Mouse (Mus musculus) frontal cortex, postnatal 14 days (tissue): Measurements from ENCODE around the gene Ppa2.

Source experiments
- DNase-seq, 2 experiments: peaks; one replicate each; pipeline ENCODE4 v3.0.0; 2022; ENCODE audit warnings: low spot score in 2 of 2

Gene Ppa2

DNA sequence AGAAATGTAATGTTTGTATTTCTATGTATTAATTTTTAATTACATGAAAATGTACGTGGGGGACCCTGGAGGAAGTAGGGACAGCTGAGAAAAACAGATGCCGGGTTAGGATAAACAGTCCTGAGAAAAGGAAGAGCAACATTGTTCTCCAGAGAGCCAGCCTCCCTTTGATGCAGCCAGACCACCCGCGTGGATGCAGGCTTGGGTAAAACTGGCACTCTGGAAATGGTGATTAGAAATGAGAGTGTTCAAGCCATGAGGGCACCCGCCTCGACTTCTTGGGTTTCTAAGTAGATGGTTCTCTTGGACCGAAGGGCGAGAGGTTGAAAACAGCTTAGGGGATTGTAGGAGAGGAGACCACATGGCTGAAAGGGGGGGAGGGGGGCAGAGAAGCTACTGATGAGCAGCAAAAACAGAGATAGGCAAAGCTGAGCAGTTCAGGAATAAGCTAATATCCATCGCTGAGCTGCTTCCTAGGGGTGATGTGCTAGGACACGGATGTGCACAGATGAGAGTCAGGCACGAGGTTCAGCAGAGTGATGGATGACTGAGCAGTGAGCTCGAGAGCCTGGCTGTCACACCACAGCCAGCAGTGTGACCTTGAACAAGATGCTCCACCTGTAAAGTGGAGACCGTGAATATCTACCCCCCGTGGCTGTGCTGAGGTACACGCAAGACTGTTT is 21.4 kb downstream of the Ppa2 start:
- DNase-seq: no peak

DNA sequence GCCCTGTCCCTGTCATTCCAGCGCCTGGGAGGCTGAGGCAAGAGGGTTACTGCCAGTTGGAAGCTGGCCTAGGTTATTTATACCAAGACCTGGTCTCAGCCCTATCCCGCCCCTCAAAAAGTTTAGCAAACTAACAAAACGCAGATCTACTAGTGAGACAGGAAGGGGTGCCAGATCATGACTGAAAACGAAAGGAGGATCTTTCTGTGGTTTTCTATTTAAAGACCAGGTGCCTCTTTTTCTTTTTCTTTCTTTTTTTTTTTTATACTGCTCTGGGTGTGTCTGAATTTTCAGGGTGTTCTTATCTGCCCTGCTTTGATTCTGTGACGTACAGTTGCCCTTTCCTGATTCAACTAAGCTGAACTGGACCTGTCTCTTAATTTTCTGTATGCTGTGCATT is 22.4 kb downstream of the Ppa2 start:
- DNase-seq: no peak

DNA sequence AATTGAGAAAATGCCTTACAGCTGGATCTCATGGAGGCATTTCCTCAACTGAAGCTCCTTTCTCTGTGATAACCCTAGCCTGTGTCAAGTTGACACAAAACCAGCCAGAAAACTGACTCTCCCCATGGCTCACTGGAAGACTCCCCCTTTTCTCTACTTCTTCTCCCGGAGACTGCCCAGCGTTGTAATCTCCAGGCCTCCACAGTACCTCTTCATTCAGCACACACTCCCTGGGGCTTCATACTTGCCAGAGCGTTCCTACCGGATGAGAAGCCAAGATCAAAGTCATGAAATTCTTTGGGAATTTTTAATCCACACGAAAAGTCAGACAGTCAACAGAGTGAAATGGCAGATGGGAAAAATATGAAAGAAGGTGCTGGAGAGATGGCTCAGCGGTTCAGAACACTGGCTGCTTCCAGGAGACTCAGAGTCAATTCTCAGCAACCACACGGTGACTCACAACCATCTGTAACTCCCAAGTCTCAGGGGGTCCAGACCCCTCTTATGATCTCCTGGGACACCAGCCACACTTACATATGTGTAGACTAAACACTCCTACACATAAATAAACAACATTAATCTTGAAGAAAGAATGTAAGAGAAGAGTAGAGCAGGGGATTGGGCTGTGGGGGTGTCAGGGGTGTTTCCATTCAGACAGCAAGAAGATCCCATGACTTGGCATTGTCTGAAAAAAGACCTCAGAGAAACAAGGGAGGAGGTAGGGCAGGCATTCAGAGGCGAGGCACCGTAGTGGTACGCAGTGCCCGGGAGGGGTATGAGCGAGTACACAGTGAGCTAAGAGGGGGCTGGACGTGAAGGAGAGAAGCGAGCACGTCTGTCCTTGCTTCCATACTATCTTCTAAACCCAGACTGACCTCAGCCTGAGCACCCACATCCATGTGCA is 23.6 kb downstream of the Ppa2 start:
- no peak for DNase-seq

DNA sequence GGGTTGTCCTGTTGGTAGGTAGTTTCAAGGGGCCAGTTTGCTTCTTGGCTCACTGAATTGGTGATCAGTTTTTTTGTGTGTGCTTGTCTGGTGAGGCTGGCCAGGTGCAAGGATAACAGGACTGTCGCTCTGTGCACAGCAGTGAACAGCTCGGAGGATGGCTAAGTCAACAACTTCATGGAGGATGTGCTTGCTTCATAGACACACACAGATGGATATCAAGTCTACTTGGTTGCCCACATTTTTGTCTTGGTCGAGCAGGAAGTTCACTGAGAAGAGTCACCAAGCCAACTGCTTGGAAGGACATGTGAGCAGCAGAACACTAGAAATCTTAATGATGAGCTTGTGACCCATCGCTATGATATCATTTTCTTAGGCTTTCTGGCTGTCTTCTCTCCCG is 24.8 kb downstream of the Ppa2 start:
- no peak for DNase-seq

DNA sequence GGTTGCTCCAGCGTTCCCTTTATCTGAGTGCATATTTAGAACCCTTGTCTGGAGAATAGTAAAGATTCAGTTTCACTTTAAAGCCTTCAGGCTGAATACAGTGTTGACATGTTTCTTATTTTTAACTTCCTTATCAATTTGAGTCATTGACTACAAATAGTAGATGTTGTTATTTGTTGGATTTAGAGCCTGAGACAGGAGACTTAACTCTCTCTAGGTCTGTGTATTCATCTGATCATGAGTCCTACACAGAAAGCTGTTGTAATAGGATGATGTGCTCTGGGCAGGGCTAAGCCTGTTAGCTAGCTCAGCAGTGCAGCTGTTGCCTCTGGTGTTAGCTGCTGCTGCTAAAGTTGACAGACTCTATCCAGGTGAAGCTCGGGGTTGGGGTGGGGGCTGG is 25.3 kb downstream of the Ppa2 start:
- no peak for DNase-seq

DNA sequence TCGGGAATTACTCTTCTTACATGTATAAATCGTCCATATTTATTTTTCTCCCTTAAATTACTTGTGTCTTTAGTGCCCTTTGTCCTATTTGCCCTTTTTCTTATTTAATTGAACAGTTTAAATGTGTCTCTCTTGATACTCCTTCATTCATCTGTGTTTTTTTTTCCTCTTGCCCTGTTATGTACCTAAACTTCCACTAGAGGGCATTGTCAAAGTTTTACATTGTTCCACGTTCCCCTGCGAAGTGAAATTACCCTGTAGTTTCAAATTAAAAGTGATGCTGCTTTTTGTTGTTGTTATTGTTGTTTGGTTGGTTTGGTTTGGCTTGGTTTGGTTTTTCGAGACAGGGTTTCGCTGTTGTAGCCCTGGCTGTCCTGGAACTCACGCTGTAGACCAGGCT is 26.5 kb downstream of the Ppa2 start:
- DNase-seq: no peak

DNA sequence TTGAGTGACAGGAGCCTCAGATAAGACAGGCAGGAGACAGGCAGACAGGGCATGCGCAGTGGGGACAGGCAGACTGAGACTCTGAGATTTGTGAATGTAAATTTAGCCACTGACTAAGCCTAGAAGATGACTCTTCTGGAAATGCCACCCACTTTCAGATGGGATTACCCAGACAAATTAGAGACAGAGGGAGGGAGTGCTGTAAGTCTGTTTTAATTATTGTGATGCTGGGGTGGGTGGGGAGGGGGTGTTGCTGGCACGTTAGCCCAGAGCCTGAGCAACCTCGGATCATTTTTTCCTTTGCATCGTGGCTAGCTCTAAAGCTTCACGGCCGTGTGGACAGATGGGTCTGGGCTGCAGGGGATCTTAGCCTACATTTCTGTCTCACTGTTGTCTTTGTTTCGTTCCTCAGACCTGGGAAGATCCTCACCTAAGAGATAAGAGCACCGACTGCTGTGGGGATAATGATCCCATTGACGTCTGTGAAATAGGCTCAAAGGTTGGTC is 29.0 kb downstream of the Ppa2 start:
- DNase-seq: peak; percentile 19 to 37

DNA sequence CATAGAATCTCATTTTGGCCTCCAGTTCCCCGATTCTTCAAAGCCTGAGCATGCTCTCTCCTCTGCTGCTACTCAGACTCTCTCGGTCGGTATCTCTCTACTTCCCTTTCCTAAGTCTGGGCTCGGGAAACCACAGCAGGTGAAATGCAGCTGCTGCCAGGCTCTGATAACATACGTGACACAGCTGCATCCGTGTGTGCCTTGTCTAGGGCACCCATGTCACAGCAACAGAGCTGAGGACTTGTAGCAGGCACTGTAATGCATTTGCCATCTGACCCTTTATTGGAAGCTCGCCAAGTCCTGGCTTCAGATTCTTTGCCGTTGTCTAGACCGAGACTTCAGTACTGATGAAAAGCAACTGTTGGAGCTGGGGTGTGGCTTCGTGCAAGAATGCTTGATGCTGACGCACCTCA is 29.5 kb downstream of the Ppa2 start:
- peak; percentile 20 to 25 for DNase-seq

DNA sequence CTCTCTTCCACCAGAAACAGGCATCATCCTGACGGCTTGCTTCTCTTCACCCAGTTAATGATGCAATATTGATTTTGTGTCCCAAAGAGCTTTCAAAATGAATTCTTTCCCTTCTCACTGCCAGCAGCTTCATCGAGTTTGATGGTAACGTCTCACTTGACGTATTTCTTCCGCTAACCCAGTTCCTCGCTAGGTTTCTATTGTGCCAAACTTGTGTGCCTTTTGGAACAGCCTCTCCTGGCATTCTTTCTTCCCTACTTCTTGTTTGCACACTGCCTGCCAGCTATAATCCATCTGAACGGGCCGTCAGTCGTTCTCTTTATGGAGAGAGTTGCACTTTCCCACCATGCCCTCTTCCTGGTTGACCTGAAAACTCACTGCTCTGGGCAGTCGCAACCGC is 31.2 kb downstream of the Ppa2 start:
- no peak for DNase-seq

DNA sequence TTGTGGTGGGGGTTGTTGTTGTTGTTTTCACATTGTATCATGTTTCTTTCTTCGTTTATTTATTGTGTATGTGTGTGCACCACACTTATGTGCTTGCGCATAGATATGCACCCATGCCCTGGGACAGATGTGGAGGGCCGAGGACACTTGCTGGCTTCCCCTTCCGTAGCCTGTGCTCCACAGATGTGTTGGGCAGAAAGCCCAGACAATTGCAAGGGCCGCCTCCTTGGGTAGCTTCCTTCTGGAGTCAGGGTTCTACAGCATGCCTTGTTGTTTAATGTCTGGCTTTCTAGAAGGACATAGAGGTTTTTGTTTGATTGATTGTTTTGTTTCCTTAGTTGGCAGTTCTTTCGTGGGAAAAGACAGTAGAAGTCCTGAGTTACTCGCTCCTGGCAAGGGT is 37.6 kb downstream of the Ppa2 start:
- no peak for DNase-seq

DNA sequence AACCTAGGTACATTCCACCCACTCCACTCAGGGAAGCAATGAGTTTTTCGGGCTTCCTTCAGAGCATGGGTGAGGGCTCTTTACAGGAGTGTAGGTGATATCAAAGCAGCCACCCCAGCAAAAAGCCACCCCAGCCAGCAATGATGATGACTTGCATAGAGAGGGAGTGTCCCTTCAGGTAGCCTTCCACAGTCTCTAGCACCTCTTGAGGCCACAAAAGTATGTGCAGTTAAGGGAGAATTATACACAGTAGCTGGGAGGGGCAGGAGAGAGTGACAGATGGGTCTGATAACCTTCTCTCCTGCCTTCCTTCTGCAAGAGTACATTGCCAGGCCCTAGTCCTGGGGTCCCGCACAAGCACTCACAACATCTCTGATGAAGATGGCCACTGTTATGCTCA is 38.9 kb downstream of the Ppa2 start:
- DNase-seq: no peak

DNA sequence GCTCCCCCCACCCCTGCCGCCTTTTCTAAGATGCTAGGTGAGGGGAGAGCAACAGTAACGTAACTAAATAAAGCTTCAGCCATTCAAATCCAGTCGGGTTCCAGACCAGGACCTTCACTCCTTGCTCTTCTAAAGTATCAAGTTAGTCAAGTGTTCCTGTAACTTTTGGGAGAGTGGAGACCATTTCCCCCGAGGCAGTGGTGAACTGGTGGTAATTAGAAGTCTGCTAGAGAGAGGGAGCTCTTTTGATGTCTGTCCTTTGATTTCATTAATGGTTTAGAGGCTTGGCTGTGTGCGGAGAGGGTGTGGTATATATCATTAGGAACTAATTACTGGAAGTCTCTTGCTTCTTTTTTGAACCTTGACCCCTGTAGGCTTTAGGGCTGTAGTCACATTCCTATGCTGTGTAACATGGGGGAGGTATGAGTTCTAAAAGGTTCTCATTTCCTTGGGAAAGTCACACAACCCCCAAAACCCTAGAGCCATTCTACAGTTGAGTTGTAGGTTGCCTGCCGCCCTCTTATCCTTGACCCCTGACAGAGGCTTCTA is 47.6 kb downstream of the Ppa2 start:
- DNase-seq: no peak

DNA sequence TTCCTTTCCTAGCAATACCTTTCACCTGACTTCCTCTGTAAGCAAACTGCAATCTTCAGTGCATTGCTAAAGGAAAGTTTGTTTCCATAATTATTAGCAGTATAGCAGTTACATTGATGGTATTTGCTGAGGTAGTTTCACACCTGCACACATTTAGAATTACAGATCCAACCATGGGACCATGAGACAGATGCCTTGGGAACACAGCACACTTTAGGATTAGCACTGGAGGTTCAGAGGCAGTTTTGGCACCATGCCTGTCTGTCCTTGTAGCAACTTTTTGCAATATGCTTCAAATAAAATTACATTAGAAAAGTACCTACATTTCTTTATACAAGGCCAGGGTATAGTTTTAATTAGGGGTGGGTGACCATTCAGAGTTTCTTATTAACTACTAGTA is 48.1 kb downstream of the Ppa2 start:
- DNase-seq: no peak

DNA sequence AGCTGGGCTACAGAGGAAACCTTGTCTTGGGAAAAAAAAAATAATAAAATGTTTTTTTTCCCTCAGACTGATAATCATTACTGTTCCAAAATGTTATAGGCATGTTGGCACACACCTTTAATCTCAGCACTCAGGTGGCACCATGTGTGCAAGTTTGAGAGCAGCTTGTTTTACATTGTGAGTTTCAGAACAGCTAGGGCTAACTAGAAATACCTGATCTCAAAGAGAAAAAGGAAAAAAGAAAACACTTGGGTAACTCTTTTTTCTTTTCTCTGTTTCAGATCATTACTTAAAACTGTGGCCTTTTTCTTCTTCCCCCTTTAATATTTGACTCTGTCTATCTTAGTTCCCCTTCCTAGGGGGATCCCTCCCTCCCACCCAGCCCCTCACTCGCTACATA is 51.5 kb downstream of the Ppa2 start:
- DNase-seq: no peak

DNA sequence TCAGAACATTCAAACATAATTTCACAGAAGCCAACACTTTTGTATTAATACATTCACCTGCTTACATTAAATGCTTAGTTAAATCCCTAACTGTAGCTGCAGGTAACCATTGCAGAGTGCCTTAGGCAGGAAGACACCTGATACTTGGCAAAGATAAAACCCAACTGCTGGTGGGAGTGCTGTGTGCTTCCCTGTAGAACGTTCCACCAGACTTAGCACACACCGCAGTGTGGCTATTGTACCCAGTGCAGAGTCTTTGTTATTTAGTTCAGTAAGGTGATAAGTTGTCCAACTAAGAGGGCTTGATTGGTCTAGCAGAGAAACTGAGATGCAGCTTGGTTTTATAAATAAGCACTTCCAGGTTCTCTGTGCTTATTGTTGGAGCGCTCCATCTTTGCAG is 54.2 kb downstream of the Ppa2 start:
- no peak for DNase-seq

DNA sequence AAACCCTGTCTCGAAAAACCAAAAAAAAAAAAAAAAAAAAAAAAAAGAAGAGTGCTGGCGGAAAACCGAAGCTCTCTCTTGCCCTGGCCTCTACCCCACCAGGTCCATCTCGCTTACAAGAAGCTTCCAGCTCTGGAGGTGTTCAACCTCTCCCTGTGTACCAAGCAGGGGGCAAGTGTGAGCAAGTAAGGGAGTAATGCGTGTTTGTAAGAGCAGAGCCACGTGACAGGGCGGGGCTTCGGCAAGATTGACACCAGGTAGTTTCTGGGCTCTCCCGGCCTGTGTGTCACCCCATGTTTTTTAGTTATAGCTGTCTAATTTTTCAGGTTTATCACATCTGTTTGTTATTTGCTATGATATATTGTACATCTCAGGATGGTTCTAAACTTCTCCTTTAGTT is 56.2 kb downstream of the Ppa2 start:
- no peak for DNase-seq

DNA sequence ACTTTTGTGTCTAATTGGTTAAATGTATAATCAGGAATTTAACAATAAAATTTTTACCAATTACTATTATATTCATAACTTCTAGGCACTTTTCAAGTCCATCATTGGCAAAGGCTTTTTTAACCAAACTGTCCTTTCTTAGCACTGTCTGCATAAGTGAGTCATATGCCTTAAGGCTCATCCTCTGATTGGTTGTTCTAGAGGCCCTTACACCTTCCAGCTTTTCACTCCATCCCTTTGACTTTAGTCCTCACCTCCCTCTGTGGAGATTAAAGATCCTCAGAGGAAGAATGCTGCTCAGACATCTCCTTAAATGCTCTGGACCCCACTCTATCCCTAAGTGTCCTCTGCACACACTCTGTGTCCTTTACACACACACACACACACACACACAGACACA is 68.3 kb downstream of the Ppa2 start:
- no peak for DNase-seq

DNA sequence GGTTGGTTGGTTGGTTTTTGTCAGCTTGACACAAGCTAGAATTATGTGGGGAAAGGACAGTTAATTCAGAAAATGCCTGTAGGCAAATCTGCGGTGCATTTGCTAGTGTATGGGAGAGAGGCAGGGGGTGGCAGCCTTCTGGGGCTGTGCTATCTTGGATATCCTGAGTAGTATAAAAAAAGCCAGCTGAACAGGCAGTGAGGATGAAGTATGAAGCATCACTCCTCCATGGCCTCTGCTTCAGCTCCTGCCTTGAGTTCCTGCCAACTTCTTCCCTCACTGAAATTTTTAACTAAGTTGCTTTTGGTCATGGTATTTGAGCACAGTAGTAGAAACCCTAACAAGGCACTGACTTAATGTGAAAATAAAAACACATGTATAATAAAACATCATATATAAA is 70.1 kb downstream of the Ppa2 start:
- DNase-seq: peak in 1 of 2 experiments; percentile 4

DNA sequence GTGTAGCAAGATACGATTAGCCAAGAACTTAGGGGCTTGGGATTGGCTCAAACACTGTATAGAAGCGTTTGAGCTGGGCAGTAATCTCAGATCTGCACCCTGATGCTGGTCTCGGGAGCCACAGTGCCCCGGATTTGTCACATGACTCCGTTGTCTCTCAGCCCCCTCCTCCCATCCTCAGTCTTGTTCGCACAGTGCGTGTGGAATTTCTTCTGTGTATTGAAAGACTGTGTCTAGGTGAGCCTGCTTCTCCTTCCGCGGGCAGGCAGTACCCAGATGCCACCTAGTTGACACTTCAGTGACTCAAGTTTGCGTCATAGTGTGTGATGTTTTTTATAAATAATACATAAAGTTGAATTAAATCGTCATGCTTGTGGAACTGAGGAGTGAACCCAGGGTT is 71.6 kb downstream of the Ppa2 start:
- DNase-seq: no peak

DNA sequence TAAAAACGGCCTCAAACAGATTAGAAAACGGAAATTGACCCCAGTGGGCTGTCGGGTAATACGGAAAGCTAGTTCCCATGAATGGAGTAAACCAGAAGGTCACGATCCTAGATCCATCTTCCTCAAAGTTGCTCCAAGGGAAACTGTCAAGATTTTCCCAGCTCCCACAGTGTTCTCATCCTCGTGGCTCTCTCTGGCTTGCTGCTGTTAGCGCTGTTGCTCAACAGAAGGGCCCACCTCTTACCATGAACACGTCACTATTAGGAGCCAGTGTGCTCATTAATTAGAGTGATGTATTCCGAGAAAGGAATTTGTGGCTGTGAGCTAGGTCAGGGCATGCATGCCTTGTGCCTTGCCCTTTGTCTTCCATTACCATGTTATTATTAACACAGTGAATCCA is 72.2 kb downstream of the Ppa2 start:
- DNase-seq: no peak

DNA sequence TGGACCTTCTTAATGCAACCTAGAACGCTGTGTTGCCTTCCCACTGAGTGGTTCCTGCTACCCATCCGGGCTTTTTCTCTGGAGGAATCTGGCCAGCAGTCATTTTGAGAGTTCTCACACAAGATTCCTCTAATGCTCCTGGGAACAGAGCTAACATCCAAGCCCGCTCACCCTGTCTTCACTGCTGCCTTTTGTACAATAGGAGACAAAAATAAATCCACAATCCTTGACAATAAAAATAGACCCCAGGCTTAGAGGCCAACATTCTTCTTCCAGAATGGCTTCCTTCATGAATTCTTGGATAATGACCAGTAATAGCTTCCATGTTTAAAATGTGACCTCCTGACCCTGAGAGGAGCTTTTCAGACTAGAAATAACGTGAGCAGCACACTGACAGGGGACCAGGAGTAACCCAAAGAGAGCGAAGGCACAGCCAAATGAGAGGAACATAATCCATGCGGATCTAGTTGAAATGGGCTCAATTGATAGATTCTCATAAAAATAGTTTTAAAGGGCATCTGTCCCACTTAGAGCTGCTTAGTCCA is 74.3 kb downstream of the Ppa2 start:
- DNase-seq: no peak

DNA sequence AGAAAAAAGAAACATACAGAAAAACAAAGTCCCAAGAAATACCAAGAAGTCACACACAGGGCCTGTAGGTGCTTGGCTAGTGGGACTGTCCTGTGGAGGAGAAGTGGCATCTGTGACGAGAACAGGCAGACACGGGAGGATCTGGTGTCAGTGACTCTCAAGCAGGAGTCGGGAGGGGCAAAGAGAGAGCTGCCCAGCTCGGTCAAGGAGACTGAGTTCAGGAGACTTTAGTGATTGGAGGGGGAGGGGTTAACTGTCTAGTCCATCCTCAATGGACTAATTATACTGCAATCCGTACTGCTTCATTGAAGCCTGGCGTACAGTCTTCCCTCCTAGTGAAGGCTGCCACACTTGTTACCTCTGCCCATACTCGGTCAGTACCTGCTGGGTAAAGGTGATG is 77.4 kb downstream of the Ppa2 start:
- DNase-seq: no peak
